Mouse (Mus musculus): ENCODE measurements around the gene Cipc. TPM values are rescaled to one million over a fixed set of nuclear protein-coding genes. Genes with fewer than 3 reads are reported as not detected.

Gene Cipc
- 10 to 100 TPM; 20.0 to 29.3 TPM for polyA plus RNA-seq (2017; shearing (Covaris generic))

DNA sequence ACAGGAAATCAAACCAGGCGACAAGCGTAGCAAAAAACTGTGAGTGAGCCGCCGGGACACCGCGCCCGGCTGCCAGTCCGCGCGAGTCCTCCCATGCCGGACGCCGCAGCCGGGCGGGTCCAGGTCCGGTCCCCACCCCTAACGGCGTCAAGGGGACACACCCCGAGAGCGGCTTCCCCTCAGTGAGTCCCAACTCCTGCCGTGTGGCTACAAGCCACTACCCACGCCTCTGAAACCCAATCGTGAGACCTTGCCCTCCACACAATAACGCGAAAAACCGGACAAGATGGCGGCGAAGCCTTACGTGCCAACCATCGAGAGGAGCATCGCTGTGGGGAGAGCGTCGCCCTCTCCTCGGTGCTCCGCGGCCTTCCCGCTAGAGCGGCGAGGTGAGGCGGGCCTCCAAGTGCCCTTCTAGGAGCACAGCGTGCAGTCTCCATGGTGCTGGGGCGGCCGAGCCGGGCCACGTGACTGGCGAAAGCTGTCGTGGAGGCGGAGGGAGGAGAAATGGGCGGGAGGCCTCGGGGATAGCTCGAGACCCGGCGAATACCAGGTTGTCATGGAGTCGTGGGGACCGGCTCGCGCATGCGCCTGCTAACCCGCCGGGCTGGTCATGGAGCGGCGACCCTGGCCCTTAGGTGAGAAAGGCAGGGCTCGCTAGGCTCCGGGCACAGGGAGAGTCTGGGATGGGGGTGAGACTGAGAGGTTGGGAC lies at the start of gene Cipc:
Gene Cipc, plus strand, starts transcription at position 182 of the 713 bp plus-strand sequence.
- peak; percentile 80 for ATAC-seq

- ATAC-seq, result no peak
Observed at GRCm38 (mm10) chr12:86897769-86898273, 49.0 kb upstream of the Cipc start.

- ATAC-seq, result no peak
Observed at GRCm38 (mm10) chr12:86898448-86898847, 48.4 kb upstream of the Cipc start.

- no peak for ATAC-seq
Observed at GRCm38 (mm10) chr12:86899461-86900179, 47.2 kb upstream of the Cipc start.

DNA sequence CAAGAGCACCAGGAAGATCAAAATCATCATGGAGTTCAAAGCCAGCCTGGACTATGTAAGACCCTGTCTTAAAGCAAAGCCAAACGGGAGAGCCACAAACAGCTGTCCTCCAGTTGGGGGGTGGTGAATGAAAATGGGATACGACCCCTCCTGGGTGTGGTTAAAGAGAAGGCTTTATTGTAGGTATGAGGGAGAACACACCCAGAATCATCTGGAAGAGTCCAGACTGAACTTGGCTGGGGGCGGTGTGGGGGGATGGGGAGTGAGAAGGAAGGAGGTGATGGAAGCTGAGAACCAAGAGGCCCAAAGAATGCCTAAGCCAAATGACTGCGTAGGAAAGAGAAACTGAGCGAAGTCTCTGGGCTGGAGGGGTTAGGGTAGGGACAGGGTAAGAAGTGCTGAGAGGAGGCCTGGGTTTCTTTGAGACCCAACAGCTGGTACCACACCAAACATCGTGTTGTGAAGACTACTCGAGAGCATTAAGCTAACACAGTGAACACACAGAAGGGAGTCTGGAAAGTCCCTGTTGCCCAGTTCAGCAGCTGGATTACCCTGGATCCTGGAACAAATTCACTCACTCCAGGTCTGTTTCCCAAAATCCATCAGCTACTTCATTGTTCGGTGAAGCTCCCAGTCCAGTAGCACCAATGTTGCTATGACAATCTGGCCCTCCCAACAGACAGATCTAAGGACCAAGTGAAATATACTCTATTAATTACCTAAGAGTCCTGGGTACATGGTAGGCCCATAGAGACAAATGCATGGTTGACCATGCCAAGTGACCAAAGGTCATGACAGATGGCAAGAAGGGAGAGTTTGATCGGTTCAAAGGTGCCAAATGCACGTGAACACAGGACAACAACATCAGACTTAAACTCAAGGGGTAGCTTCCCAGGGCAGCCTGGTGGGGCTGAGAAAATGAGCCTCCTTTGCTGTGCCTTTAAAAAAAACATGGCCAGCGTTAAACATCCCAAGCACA lies 42.7 kb upstream of the Cipc start:
- no peak for ATAC-seq

- ATAC-seq, result no peak
Observed at GRCm38 (mm10) chr12:86905203-86905602, 41.6 kb upstream of the Cipc start.

- no peak for ATAC-seq
Observed at GRCm38 (mm10) chr12:86905876-86906275, 41.0 kb upstream of the Cipc start.

DNA sequence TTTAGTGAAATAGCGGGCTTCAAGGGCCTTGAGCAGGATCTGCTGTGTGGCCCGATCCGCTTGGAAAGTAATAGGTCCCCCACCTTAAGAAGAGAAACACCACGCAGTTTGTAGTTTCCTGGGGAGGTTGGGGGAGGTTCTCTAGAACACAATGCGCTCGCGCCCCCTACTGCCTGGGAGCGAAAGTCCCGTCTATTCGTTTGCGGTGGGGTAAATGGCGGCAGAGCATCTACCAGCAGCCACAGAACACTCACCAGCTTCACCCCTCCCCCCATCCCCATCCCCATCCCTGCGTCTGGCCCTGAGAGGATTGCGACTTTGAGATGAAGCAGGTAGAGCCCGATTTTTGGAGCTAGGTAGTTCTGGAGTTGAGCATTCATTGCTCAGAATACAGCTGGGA lies 40.4 kb upstream of the Cipc start:
- peak; percentile 99 for ATAC-seq

DNA sequence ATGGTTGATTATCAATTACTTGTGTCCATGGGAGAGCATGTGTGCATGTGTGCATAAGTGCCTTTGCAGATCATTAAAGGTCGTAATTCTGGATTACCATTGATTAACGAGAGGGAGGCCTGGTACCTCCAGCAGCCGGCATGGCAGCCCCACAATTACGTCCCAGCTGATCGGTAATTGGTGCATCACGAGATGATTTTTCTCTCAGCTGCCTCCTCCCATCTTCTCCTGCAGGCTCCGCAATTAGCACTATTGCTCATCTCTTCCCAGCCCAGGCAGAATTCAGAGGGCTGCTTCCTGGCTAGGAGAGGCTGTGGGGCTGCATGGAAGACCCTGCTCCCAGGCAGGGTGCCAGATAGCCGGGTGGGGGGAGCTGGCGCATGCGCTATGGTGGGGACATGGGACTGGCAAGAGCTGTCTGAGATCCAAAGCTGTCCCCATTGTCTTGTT lies 35.3 kb upstream of the Cipc start:
- ATAC-seq, result no peak

DNA sequence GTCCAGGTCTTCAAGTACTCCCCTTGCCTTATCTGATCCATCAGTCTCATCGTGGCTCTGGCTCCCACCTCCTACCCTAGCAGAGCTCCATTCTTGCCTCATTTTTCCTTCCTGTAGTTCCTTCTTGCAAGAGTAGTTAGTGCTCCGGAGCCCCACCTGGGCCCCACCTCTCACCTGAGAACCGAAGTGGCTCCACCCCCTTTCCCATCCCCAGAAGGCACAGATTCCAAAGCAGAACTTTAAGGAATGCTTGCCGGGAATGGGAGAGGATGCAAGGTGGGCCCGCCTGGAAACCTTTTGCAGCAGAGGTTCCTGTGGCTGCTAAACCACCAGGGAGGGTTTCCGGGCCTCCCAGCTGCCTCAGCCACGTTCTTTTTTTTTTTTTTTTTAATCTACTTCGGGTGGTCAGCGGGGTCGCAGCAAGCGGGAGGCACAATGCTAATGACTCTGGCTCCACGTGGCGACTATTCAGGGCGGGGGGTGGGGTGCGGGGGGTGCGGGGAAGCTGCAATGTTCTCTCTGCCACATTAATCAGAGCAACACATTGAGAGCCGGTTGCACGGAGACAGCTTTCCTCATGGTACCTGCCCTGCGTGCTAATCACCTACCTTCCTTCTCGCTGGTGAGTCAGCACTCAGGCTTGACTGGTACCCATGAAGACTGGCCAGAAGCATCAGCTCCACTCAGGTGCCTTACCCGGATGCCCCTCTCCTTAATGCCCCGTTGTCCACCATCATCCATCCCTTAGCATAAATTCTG lies 34.3 kb upstream of the Cipc start:
- ATAC-seq, result no peak

GRCm38 (mm10) chr12:86914351-86914750 lies 32.5 kb upstream of the Cipc start:
- no peak for ATAC-seq

DNA sequence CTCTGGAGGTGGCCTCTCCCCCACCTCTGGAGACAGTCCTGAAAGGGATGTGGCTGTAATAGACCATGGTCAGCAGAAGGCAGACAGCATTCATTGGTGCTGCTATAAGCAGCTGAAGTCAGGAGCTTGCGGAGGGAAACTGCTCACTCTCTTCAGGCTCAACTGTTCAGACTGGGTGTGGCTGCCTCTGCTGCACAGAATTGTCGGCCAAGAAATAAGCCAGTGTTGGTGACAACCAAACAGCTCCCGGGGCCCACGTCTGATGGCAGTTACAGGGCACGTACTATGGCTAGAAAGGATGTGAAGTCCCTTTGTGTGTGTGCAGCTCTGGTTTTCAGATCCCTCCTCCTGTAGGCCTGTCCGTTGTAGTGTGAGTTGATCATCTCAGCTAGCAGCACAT lies 32.1 kb upstream of the Cipc start:
- no peak for ATAC-seq

DNA sequence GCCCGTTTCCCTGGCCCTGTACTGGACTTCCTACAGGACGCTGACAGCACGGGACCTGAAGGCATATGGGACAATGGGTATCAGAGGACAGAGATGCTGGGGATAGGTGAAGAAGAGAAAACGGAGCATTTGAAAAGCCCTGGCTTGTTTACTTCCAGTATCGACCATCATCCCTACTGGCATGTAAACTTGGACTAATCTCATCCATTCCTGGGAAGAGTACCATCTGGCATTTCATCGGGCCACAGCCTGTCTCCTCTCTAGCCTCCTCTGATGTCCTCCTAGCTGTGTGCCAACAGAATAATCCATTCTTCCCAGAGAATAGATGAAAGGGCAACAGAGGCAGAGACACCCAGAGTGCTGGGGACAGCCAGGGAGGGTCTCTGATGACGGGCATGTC lies 31.2 kb upstream of the Cipc start:
- no peak for ATAC-seq

DNA sequence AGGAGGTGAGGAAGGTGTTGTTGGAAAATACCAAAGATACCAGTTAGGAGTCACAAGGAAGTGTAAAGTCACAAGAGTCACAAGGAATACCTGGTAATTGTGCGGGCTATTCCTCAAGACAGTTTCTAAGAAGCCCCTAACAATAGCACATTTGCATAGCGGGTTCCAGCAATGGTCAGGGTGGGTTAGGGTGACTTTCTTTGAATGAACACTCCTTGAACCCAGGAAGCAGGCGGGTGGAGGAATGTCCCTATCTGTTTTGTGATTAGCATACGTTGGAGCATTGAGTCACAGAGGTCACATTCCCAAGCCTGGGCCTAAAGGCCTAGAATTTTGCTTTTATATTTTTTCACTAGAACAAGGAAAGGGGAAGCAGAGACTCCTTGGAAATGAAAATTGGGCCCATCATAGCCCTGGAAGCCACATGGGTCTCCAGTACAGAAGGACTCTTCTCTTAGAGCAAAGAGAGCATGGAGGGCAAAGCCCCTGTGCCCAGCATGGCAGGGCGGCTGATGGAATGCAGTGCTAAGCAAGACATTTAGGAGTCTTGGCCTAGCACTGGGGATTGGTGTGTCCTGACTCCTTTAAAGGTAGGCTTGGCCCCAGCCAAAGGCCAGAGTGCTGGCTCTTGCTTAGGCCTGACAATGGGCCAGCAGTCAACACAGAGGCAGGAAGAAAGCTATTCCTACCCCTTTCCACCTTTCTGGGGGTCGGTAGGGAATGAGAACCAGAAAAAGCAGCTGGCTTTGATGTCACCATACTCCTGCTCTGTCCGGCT lies 29.9 kb upstream of the Cipc start:
- no peak for ATAC-seq

DNA sequence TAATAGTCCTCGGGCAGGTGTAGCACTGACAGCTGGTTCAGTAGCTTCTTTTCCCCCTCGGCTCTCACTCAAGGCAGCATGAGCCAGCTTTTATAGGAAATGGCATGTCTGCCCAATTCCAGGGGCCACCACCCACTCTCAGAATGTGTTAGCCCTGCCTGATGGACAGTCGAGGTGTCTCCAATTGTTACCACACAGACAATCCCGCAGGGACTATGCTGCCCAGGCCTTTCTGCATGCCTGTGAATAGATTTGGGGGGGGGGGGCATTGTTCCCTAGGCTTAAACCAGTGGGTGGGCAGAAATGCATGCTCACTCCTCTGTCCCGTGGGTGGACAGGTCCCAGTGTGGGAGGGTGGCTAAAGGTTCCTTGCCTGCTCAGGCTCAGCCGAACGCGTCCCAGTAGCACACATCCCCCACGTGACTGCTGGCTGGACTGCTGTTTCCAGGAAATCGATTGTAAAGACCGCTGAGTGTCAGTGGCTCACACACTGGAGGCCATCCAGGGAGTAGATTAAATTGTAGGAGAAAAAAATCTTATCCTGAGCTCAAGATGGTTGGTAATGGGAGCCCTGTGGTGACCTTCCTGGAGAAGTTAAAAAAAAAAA lies 28.4 kb upstream of the Cipc start:
- no peak for ATAC-seq

- ATAC-seq, result no peak
Observed at GRCm38 (mm10) chr12:86918983-86919722, 27.7 kb upstream of the Cipc start.

GRCm38 (mm10) chr12:86923837-86924236 lies 23.0 kb upstream of the Cipc start:
- peak; percentile 88 for ATAC-seq

DNA sequence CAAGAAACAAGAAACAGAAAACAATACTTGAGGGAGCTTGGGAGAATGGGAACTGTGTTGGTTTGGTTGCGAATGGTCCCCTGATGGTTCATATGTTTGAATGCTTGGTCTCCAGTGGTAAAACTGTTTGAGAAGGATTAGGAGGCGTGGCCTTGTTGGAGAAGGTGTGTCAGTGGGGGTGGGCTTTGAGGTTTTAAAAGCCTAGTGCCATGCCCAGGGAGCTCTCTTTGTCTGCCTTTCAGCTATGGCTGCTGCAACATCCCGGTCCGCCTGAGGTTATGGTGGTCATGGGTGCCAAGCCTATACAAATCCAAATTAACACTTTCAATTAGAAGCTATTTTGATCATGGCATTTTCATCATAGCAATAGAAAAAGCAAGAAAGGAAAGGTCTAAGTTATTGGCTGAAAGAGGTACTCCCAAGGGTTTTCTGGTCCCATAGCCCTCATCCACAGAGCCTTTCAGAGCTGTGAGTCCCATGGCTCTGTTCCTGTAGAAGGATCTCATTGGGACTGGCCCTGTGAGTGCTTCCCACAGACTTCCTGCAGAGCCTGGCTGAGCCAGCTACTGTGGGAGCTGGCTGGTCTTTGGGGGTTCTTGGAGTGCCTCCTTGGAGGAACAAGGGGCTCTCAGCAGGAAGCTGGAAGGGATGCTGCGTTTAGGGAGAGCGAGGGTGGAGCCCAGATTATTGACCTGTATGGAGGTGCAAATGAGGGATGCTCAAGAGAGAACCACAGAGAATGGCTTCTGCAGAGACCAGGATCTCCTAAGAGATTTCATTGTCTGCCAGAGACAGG lies 15.7 kb upstream of the Cipc start:
- ATAC-seq, result no peak
